Mouse (Mus musculus): ENCODE results near the gene Fam213b.

GRCm38 (mm10) chr4:154907833-154908232 is 8.9 kb upstream of the Fam213b start:
- peak; percentile 85 for TF ChIP-seq CTCF (conservative IDR thresholded peaks at IDR 0.05; ENCODE audit: insufficient read depth, insufficient read length, low read depth, low read length)
- TF ChIP-seq POLR2A (IDR thresholded peaks at IDR 0.05; ENCODE audit: low read depth, low read length) = no peak

Measured in kidney, adult 2 months (tissue).